Mouse (Mus musculus) spleen, adult 12 weeks (tissue): Measurements from ENCODE around the gene Nol10.
"Not testable (repeated sequence)": the region's sequence is repeated elsewhere in the genome, so short reads cannot be mapped to it uniquely, and the experiment has no call there.

Experiments
- DNase-seq: peaks from one replicate; pipeline ENCODE4 v3.0.0; 2022; ENCODE audit warnings: low spot score

The Nol10 gene

DNA sequence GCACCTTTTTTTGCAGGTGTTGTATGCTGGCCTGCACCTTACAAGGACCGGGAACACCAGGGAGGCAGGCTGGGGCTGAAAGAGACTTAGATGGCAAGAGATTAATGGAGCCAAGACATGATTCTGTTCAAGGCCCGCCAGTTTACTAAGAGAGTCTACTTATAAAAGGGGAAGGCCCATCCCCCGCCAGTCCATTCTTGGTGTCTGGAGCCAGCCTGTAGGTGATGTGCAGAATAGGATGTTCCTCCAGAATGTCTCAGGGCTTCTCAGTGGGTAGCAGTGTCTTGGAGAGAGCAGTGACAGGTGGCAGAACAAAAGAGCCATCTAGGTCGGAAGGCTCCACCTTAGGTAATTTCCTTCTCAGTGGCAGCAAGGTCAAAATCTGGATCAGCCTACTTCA, 111.0 kb downstream of the Nol10 start:
- not testable (repeated sequence) for DNase-seq

DNA sequence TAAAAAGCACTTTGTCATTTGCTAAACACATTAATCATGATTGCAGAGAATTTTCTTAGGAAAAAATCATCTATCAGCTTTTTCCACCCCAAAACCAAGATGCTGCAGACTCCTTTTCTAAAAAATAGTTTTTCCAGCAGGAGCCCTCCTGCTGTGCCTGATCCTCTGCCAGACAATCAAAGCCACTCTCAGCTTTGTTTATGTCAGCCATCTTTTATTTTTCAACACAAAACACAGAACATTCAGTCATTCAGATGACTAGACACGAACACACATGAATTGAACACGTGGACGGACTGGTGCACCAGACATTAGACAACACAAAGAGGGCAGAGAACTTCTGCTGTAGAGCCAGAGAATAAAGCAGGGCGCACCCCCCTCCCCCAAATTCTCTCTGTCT, 115.4 kb downstream of the Nol10 start:
- DNase-seq = no peak

DNA sequence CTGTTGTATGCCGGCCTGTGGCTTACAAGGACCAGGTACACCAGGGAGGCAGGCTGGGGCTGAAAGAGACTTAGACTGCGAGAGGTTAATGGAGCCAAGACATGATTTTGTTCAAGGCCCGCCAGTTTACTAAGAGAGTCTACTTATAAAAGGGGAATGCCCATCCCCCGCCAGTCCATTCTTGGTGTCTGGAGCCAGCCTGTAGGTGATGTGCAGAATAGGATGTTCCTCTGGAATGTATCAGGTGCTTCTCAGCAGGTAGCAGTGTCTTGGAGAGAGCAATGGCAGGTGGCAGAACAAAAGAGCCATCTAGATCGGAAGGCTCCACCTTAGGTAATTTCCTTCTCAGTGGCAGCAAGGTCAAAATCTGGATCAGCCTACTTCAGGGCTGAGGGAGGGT, 116.3 kb downstream of the Nol10 start:
- DNase-seq = not testable (repeated sequence)

DNA sequence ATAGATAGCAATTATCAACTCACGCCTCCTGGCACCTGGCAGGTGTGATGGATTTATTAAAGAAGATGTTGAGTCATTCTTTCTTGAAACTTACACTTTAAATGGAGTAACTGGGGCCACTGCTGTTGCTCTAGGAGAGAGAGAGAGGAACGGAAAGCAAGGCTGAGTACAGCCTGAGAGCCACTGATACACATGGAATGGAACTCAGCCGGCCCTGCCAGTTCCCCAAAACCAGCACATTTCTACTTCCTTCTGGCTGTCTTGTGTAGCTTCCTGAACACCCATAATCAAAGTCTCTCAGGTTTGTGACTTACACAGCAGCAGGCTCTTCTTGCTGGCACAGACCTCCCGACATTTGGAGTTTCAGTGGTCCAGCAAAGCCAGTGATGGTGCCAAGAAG, 118.5 kb downstream of the Nol10 start:
- DNase-seq = no peak

DNA sequence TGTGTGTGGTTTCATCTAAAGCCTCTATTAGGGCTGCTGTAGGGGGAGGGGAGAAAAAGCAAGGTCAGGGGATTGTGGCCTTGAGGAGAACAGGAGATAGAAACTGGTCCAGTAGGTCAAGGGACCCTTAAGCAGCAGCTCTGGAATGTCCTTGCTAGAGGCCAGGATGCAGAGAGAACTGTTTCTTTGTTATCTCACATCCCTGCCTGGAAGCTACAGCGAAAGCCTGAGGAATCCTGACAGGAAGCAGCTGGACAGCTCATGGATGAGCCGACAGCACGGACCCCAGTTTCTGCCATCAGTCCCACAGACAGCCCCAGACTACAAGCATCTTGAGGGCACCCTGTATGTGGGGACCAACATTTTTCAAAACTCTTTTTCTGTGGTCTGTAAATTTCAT, 120.1 kb downstream of the Nol10 start:
- DNase-seq = no peak

DNA sequence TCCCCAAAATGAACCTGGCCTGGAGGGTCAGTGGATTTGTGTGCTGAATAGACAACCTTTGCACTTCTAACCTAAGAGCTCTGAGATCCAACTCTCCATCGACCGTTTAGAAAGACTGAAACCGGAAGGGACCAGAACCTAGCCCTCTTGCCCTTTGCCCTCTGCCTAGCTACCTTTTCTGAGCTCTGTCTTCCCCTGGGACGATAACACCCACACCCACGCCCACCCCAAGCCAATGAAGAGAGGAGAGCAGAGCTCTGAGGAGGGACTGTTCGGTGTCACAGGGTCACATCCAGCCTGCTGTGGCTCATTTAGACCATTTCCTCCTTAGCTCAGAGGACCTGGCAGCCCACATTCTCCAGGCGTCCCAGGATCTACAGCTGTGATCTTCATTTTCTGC, 121.6 kb downstream of the Nol10 start:
- no peak for DNase-seq

DNA sequence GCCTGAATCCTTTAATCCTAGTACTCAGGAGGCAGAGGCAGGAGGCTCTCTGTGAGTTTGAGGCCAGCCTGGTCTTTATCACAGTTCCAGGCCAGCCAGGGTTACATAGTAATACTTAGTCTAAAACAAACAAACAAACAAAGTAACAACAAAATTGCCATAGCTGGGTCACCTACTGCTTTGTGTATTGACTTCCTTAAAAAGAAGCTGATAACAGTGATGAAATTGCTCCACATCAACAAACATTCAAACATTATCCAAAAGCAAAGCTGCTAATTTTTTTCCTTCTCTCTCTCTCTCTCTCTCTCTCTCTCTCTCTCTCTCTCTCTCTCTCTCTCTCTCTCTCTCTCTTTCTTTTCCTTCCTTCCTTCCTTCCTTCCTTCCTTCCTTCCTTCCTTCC, 122.3 kb downstream of the Nol10 start:
- not testable (repeated sequence) for DNase-seq

DNA sequence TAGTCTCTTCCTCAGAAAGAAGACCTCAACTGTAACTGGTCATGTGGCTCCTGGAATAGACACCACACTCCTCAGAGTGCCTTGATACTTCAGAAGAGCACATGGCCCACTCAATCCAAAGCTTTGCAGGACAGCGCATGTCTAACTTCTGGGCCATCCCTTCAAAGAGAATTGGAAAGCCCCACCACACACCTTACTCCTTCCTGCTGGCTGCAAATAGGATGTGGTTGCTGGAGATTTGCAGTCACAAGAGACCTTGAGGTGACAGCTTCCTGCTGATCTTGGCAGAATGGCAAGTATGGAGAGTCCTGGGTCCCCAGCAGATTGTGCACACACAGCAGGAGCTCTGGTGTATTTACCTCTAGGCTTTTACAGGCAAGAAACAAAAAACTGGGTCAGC, 123.1 kb downstream of the Nol10 start:
- no peak for DNase-seq

DNA sequence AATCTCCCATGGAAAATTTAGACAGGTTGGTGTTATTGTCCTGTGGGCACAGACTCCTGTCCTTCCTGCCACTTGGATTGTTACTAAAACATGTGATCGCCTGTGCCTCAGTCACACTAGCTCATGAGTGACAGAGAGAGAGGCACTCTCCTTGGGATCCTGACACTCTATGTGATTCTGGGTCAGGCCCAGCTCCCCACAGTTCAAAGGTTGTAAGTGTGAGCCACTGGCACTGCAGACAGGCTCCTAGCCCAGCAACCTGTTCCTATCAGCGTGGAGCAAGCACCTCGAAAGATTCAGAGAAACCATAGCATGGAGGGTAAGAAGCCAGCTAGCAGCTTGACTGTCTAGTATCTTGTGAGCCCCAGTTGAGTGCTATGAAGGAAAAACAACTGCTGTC, 124.9 kb downstream of the Nol10 start:
- DNase-seq = no peak

DNA sequence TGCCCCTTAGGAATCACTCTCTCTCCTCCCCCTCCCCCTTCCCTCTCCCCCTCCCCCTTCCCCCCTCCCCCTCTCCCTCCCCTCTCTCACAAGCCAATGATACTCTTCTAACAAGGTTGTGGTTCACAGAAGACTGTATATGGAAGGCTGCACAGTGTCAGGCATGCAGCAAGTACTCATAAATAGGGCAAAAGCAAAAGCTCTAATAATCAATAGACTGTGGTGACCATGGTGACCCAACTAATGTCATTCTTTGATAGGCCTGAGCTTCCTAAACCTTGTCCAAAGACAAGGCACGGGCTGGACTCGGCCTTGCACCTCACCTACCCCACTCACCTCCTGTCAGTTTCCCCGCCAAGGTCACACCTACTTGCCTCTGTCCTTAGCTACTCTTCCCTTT, 125.6 kb downstream of the Nol10 start:
- no peak for DNase-seq

DNA sequence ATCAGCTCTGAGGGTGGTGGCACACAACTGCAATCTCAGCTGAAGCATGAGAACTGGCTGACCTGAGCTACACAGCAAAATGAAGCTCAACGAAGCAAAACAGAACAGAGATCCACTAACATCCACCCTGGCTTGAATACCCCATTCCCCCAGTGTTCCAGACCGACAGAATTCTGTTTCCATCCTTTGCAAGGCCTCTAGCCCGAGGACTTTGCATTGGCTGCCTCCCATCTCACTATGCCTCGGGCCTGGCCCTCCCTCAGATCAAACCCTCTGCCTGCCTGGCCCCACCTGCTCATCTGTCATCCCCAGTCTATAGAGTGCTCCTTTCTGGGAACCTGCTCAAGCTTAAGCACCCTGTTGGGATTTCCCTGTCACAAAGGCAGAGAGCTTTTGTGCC, 126.4 kb downstream of the Nol10 start:
- DNase-seq = no peak

DNA sequence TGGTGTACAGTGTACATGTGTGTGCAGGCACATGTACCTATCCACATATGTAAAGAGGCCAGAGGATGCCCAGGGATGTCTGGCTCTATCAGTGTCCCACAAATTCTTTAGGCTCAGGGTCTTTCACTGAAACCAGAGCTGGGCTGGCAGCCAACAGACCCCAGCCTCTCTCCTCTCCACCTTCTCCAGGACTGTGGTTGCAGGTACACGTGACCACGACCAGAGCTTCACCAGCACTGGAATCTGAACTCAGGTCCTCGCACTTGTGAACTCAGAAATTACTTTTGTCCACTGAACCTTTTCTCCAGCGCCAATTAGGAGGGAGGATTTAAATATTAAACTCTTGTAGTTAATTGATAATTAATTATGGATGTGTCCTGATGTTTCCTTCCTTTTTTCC, 126.9 kb downstream of the Nol10 start:
- DNase-seq = no peak

DNA sequence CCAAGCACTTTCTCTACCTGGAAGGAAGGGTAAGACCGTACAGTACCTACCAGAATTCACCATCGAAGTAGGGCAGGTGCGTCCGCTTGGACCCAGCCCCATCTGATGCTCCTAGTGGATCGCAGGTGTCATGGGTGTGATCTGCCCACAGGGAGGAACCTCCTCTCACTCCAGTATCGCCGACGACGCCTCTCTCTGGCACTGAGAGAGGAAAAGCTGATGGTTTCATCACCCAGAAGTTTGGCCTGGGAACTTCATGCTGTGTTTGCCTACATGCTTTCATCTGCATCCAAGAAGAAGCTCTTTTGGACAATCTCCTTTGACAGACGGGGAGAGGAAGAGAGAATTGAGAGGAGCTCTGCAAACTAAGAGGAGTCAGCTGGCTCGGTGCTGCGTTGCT, 129.9 kb downstream of the Nol10 start:
- DNase-seq = no peak

DNA sequence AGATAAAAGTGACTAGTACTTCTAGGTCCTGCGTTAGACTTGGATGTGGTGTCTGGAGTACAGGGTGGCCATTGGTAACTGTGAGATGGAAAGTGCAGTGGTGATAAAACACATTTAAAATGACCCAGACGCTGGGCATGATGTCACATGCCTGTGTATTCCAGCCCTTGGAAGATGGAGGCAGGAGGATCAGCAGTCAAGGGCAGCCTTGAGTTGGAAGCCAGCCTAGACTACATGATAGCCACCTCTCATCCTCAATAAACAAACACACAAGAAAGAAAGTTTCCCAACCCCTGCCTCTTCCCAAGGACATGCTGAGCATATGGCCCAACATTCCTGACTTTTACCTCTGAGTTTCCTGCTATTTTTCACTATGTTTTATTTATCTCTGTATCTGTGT, 130.6 kb downstream of the Nol10 start:
- no peak for DNase-seq
